Mouse (Mus musculus): ENCODE data around the gene Klk8. TPM values are rescaled to one million over a fixed set of nuclear protein-coding genes. Genes with fewer than 3 reads are reported as not detected.

Klk8 gene
- polyA plus RNA-seq, 1 experiment from 2014 or later, result 32.1 TPM

- Histone ChIP-seq H3K27me3 (ENCODE audit: control insufficient read depth, insufficient read depth, low read length) (peaks cover 11% of the 10 kb centered on the region; the same call in 1 of the 2 replicates), H3K27ac (ENCODE audit: low read depth, low read length) (no peak overlapping the region), H3K4me3 (ENCODE audit: low read depth, low read length) (no peak overlapping the region), H3K36me3 (ENCODE audit: control insufficient read depth, insufficient read depth, low read length) (no peaks in the 10 kb centered on the region), H3K9ac (ENCODE audit: low read depth, low read length) (no peak overlapping the region), H3K4me1 (ENCODE audit: control insufficient read depth, insufficient read depth, low read length) (0 out of 2 replicates have a peak, but pooled peaks cover 3% of the 10 kb centered on the region), H3K9me3 (replicated peaks; ENCODE audit: control insufficient read depth, low read length) (no peaks in the 10 kb centered on the region), H3K4me2 (no peak overlapping the region)
- WGBS (ENCODE audit: insufficient replicate concordance), result 71% methylated on average over 7 of the region's 7 CpGs
- ATAC-seq (replicated peaks; ENCODE audit: insufficient number of reproducible peaks, low FRiP score, low TSS enrichment), result no peak
Observed at GRCm38 (mm10) chr7:43799876-43800275, 2.5 kb downstream of the Klk8 start.

- no peaks in the 10 kb centered on the region for H3K9me3 ChIP-seq (replicated peaks; ENCODE audit: control insufficient read depth, low read length)
- H3K4me2 ChIP-seq, result no peak within 1 kb of the TSS
- no peak within 1 kb of the TSS for H3K27ac ChIP-seq (ENCODE audit: low read depth, low read length)
- H3K4me3 ChIP-seq (ENCODE audit: low read depth, low read length), result no peak within 1 kb of the TSS
- WGBS (ENCODE audit: insufficient replicate concordance), result 43% methylated on average over 5 of the region's 5 CpGs
- no peaks in the 10 kb centered on the region for H3K4me1 ChIP-seq (ENCODE audit: control insufficient read depth, insufficient read depth, low read length)
- ATAC-seq (replicated peaks; ENCODE audit: insufficient number of reproducible peaks, low FRiP score, low TSS enrichment), result no peak
- no peak within 1 kb of the TSS for H3K9ac ChIP-seq (ENCODE audit: low read depth, low read length)
- H3K36me3 ChIP-seq (ENCODE audit: control insufficient read depth, insufficient read depth, low read length), result no peaks in the 10 kb centered on the region
- peaks cover 2% of the 10 kb centered on the region; the same call in 1 of the 2 replicates for H3K27me3 ChIP-seq (ENCODE audit: control insufficient read depth, insufficient read depth, low read length)
Observed at GRCm38 (mm10) chr7:43810994-43811393, 13.6 kb downstream of the Klk8 start, which contains the start of gene Klk7. Gene Klk7 (plus strand): TSS chr7:43811294.

- Histone ChIP-seq H3K36me3 (ENCODE audit: control insufficient read depth, insufficient read depth, low read length) (no peaks in the 10 kb centered on the region), H3K27ac (ENCODE audit: low read depth, low read length) (no peak overlapping the region), H3K4me2 (no peak overlapping the region), H3K9ac (ENCODE audit: low read depth, low read length) (no peak overlapping the region), H3K9me3 (replicated peaks; ENCODE audit: control insufficient read depth, low read length) (no peaks in the 10 kb centered on the region), H3K27me3 (ENCODE audit: control insufficient read depth, insufficient read depth, low read length) (peaks cover 2% of the 10 kb centered on the region; the same call in 1 of the 2 replicates), H3K4me1 (ENCODE audit: control insufficient read depth, insufficient read depth, low read length) (no peaks in the 10 kb centered on the region), H3K4me3 (ENCODE audit: low read depth, low read length) (no peak overlapping the region)
- no peak for ATAC-seq (replicated peaks; ENCODE audit: insufficient number of reproducible peaks, low FRiP score, low TSS enrichment)
- WGBS (ENCODE audit: insufficient replicate concordance), result 83% methylated on average over 7 of the region's 7 CpGs
Observed at GRCm38 (mm10) chr7:43815211-43815610, 17.8 kb downstream of the Klk8 start.

- Histone ChIP-seq H3K4me3 (ENCODE audit: low read depth, low read length) (no peak overlapping the region), H3K4me1 (ENCODE audit: control insufficient read depth, insufficient read depth, low read length) (no peaks in the 10 kb centered on the region), H3K9me3 (replicated peaks; ENCODE audit: control insufficient read depth, low read length) (no peaks in the 10 kb centered on the region), H3K27ac (ENCODE audit: low read depth, low read length) (no peak overlapping the region), H3K9ac (ENCODE audit: low read depth, low read length) (no peak overlapping the region), H3K27me3 (ENCODE audit: control insufficient read depth, insufficient read depth, low read length) (no peaks in the 10 kb centered on the region), H3K36me3 (ENCODE audit: control insufficient read depth, insufficient read depth, low read length) (no peaks in the 10 kb centered on the region), H3K4me2 (no peak overlapping the region)
- no peak for ATAC-seq (replicated peaks; ENCODE audit: insufficient number of reproducible peaks, low FRiP score, low TSS enrichment)
Observed at GRCm38 (mm10) chr7:43816746-43817145, 19.4 kb downstream of the Klk8 start.

GRCm38 (mm10) chr7:43821581-43821980, 24.2 kb downstream of the Klk8 start:
- H3K4me3 ChIP-seq (ENCODE audit: low read depth, low read length), result no peak overlapping the region
- H3K27ac ChIP-seq (ENCODE audit: low read depth, low read length), result no peak overlapping the region
- H3K4me2 ChIP-seq, result no peak overlapping the region
- 80% methylated on average over 7 of the region's 7 CpGs for WGBS (ENCODE audit: insufficient replicate concordance)
- H3K4me1 ChIP-seq (ENCODE audit: control insufficient read depth, insufficient read depth, low read length), result no peaks in the 10 kb centered on the region
- H3K36me3 ChIP-seq (ENCODE audit: control insufficient read depth, insufficient read depth, low read length), result no peaks in the 10 kb centered on the region
- no peak overlapping the region for H3K9ac ChIP-seq (ENCODE audit: low read depth, low read length)
- H3K27me3 ChIP-seq (ENCODE audit: control insufficient read depth, insufficient read depth, low read length), result no peaks in the 10 kb centered on the region
- no peaks in the 10 kb centered on the region for H3K9me3 ChIP-seq (replicated peaks; ENCODE audit: control insufficient read depth, low read length)
- no peak for ATAC-seq (replicated peaks; ENCODE audit: insufficient number of reproducible peaks, low FRiP score, low TSS enrichment)

- Histone ChIP-seq H3K4me2 (no peak within 1 kb of the TSS), H3K27me3 (ENCODE audit: control insufficient read depth, insufficient read depth, low read length) (no peaks in the 10 kb centered on the region), H3K9me3 (replicated peaks; ENCODE audit: control insufficient read depth, low read length) (no peaks in the 10 kb centered on the region), H3K9ac (ENCODE audit: low read depth, low read length) (no peak within 1 kb of the TSS), H3K4me3 (ENCODE audit: low read depth, low read length) (no peak within 1 kb of the TSS), H3K36me3 (ENCODE audit: control insufficient read depth, insufficient read depth, low read length) (no peaks in the 10 kb centered on the region), H3K4me1 (ENCODE audit: control insufficient read depth, insufficient read depth, low read length) (no peaks in the 10 kb centered on the region), H3K27ac (ENCODE audit: low read depth, low read length) (no peak within 1 kb of the TSS)
- 74% methylated on average over 10 of the region's 10 CpGs for WGBS (ENCODE audit: insufficient replicate concordance)
- no peak for ATAC-seq (replicated peaks; ENCODE audit: insufficient number of reproducible peaks, low FRiP score, low TSS enrichment)
Observed at GRCm38 (mm10) chr7:43824199-43824598, 26.8 kb downstream of the Klk8 start, which contains the start of gene Klk6. Gene Klk6 (plus strand): TSS chr7:43824499.

GRCm38 (mm10) chr7:43826056-43826455, 28.7 kb downstream of the Klk8 start:
- H3K4me3 ChIP-seq (ENCODE audit: low read depth, low read length), result no peak overlapping the region

GRCm38 (mm10) chr7:43827706-43828105, 30.3 kb downstream of the Klk8 start:
- H3K36me3 ChIP-seq (ENCODE audit: control insufficient read depth, insufficient read depth, low read length), result no peaks in the 10 kb centered on the region
- WGBS (ENCODE audit: insufficient replicate concordance), result 73% methylated on average over 4 of the region's 4 CpGs
- no peaks in the 10 kb centered on the region for H3K4me1 ChIP-seq (ENCODE audit: control insufficient read depth, insufficient read depth, low read length)
- H3K9ac ChIP-seq (ENCODE audit: low read depth, low read length), result no peak overlapping the region
- no peaks in the 10 kb centered on the region for H3K9me3 ChIP-seq (replicated peaks; ENCODE audit: control insufficient read depth, low read length)
- ATAC-seq (replicated peaks; ENCODE audit: insufficient number of reproducible peaks, low FRiP score, low TSS enrichment), result no peak
- no peak overlapping the region for H3K27ac ChIP-seq (ENCODE audit: low read depth, low read length)
- H3K27me3 ChIP-seq (ENCODE audit: control insufficient read depth, insufficient read depth, low read length), result no peaks in the 10 kb centered on the region
- H3K4me2 ChIP-seq, result no peak overlapping the region
- no peak overlapping the region for H3K4me3 ChIP-seq (ENCODE audit: low read depth, low read length)

More at GRCm38 (mm10) chr7:43826056-43826455, 28.7 kb downstream of the Klk8 start:
- no peaks in the 10 kb centered on the region for H3K9me3 ChIP-seq (replicated peaks; ENCODE audit: control insufficient read depth, low read length)
- 81% methylated on average over 5 of the region's 5 CpGs for WGBS (ENCODE audit: insufficient replicate concordance)
- H3K9ac ChIP-seq (ENCODE audit: low read depth, low read length), result no peak overlapping the region
- H3K27me3 ChIP-seq (ENCODE audit: control insufficient read depth, insufficient read depth, low read length), result no peaks in the 10 kb centered on the region
- no peaks in the 10 kb centered on the region for H3K36me3 ChIP-seq (ENCODE audit: control insufficient read depth, insufficient read depth, low read length)
- ATAC-seq (replicated peaks; ENCODE audit: insufficient number of reproducible peaks, low FRiP score, low TSS enrichment), result no peak
- H3K27ac ChIP-seq (ENCODE audit: low read depth, low read length), result no peak overlapping the region
- H3K4me1 ChIP-seq (ENCODE audit: control insufficient read depth, insufficient read depth, low read length), result no peaks in the 10 kb centered on the region
- H3K4me2 ChIP-seq, result no peak overlapping the region

GRCm38 (mm10) chr7:43829006-43829405, 31.6 kb downstream of the Klk8 start:
- H3K27me3 ChIP-seq (ENCODE audit: control insufficient read depth, insufficient read depth, low read length), result no peaks in the 10 kb centered on the region
- no peaks in the 10 kb centered on the region for H3K4me1 ChIP-seq (ENCODE audit: control insufficient read depth, insufficient read depth, low read length)
- no peak overlapping the region for H3K4me2 ChIP-seq
- no peak overlapping the region for H3K27ac ChIP-seq (ENCODE audit: low read depth, low read length)
- H3K4me3 ChIP-seq (ENCODE audit: low read depth, low read length), result no peak overlapping the region
- WGBS (ENCODE audit: insufficient replicate concordance), result 90% methylated on average over 8 of the region's 8 CpGs
- H3K9ac ChIP-seq (ENCODE audit: low read depth, low read length), result no peak overlapping the region
- no peaks in the 10 kb centered on the region for H3K9me3 ChIP-seq (replicated peaks; ENCODE audit: control insufficient read depth, low read length)
- no peaks in the 10 kb centered on the region for H3K36me3 ChIP-seq (ENCODE audit: control insufficient read depth, insufficient read depth, low read length)
- ATAC-seq (replicated peaks; ENCODE audit: insufficient number of reproducible peaks, low FRiP score, low TSS enrichment), result no peak

Data from heart, embryonic 11.5 days (tissue).